Mouse (Mus musculus) spleen, adult 2 months (tissue): ENCODE results near the gene Stx6.

Source experiments
- CTCF ChIP-seq: fragments of 200-500 bp; IDR thresholded peaks from 2 replicates; pipeline ENCODE4 v1.5.1; 2011; ENCODE audit warnings: mild to moderate bottlenecking, inconsistent platforms; ENCODE audit not compliant: insufficient read depth, insufficient read length, insufficient replicate concordance; ENCODE audit errors: extremely low read depth
- POLR2A ChIP-seq: fragments of 200-500 bp; IDR thresholded peaks from 2 replicates; pipeline ENCODE4 v1.6.1; 2011; ENCODE audit warnings: low read depth, low read length, inconsistent platforms

GRCm38 (mm10) chr1:155121977-155122939, 36.3 kb upstream of the Stx6 start:
- TF ChIP-seq POLR2A (no peak), CTCF (no peak)
